Mouse (Mus musculus) urinary bladder, postnatal 4 days (tissue): ENCODE measurements at regions not wholly inside any gene's neighbourhood (a gene's known extent, or its start where the extent isn't known, plus 50 kb on each side); places are given as distances from the start of the nearest gene placed in this dataset.

Experiments
- DNase-seq, 2 experiments: peaks; one replicate each; pipeline ENCODE4 v3.0.0; 2021 to 2022; ENCODE audit warnings: low spot score in 2 of 2

GRCm38 (mm10) chr7:138640492-138641165, 205.2 kb upstream of the Ppp2r2d start:
- no peak for DNase-seq

DNA sequence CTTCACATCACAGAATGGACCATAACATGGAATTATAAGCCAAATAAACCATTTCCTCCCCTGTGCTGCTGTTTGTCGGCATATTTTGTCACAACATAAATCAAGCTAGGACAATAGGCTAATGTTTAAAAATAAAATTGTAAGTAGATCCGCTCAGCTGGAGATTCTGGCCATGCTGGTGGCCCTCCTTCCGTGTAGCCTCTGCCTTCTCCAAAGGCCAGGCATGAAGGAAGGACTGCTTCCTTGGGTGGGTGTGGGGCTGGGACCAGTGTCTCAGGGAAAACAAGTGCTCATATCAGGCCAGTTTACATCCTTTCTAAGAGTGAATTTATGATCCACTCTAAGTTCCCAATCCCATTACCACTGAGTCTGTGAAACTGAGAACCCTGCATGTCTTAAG, 206.3 kb upstream of the Ppp2r2d start:
- DNase-seq: no peak

DNA sequence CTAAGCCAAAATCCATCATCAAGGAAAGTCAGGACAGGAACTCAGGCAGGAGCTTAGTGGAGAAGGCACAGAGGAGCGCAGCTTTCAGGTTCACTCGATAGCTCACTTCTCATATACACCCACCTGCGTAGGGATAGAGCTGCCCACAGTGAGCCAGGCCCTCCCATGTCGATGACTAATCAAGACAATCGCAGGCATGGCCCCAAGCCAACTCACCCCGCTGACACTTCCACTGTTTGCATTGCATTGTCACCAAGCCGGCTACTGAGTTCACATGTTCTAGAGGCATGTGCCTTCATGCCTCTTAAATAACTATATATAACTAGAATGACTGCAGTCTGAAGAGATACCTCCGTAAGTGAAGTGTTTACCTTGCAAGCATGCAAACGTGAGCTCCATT, 219.8 kb upstream of the Ppp2r2d start:
- no peak for DNase-seq

DNA sequence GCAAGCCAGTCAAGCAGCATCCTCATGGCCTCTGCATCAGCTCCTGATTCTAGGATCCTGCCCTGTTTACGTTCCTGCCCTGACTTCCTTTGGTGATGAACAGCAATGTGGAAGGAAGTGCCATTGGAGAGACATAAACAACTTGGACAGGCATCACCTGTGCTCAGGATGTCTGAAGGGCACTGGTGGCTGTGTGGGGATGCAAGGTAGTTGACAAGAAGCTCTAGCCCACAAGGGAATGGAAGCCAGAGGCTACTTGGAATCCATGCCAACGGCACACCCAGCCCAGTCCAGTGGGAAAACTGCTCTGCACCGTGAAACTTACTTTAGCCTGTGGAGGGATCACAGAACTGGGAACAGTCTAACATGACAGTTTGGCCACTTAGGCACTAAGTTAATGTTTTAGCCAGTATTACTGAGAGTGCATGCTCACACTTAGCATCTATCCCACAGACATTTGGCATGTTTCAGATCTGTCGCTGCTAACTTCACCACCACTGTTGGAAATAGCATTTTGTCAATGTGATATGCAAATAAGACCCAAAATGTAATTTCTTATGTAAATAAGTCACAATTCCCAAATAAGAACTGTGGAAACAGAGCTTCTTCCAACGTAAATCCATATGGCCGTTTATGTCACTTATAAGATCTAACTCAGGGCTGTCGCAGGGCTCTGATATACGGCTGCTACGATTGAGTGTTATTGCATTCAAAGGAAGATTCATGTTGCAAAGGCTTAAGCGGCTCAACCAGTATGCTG, 223.5 kb upstream of the Tcerg1l start:
- peak in 1 of 2 experiments; percentile 52 for DNase-seq

DNA sequence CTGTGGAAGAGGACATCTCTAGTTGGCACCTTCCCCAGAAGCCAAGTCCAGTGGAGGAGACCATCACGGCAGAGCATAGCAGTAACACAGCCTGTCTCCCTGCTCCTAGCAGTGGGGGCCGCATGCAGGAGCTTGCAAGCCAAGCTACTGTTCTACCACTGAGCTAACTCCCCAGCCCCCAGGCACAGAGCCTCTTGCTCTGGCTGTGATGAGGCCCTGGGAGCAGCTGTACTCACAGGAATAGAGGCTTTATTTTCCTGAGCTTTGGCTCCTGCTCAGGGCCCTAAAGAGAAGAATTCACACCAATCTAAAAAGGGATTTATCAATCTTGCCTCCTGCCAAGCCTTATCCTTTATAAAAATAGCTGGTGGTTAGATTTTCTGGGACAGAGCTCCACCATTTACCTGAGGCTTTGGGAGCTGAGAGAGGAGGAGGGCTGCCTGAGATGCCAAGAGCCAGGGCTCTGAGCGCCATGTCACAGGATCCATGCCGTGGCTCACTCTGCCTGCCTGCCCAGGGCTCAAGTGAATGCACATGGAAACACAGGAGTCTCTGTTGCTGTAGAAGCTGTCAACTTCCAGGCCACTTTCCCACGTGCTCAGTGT, 222.7 kb upstream of the Tcerg1l start:
- DNase-seq: peak in 1 of 2 experiments; percentile 46

- no peak for DNase-seq
Measured at GRCm38 (mm10) chr7:138616468-138616867, 218.9 kb upstream of the Tcerg1l start.

- no peak for DNase-seq
Measured at GRCm38 (mm10) chr7:138609605-138610004, 212.1 kb upstream of the Tcerg1l start.

DNA sequence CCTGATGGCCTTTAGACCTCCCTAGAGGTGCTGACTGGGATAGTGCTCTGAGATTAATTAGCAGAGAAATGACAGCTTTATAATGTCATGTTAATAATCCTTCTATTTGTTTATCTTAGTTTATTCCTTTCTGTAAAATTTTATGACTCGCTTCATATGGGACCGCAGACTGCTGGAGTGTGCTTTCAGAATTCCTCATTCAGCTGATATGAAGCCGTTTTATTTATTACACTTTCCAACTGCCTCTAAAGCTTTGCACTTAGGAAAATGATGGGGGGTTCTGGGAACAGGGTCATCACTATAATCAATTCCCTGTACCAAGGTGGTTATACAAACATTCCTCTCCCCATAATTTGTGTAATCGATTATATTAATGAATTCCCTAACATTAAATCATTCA, 211.6 kb upstream of the Tcerg1l start:
- no peak for DNase-seq

- DNase-seq: no peak
Measured at GRCm38 (mm10) chr7:138606363-138606964, 208.9 kb upstream of the Tcerg1l start.

DNA sequence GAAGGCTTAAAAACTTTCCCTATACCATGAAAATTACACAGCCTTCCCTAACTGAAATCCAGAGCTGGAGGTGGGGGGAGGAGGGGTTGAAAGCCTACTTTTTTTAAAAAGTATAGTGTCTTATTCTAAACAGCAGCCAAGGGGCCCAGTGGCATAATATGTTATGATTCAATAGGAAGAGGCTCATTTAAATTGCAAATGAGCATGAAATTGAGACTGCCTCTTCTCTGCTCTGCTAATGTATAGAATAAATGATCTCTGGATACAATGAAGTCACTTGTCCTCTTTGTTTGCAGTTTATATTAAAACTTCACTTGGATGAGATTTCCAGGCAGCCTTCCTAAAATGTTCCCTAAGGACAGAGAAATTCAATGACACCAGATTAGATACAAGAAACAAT, 208.4 kb upstream of the Tcerg1l start:
- DNase-seq: no peak

- no peak for DNase-seq
Measured at GRCm38 (mm10) chr7:138601749-138602148, 204.2 kb upstream of the Tcerg1l start.

DNA sequence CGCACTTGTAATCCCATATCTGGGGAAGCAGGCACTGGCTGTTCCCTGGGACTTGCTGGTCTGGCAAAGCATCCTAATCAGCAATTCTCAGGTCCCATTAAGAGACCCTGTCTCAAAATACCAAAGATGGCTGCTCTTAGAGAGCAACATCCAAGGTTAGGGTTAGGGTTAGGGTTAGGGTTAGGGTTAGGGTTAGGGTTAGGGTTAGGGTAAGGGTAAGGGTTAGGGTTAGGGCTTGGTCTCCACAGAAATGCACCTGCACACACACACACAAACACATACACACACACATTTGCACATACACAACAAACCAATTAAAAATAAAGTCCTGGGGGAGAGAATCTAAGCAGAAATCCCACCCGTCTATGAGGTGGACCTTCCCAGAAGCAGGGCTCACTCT, 195.8 kb upstream of the Tcerg1l start:
- DNase-seq: no peak

DNA sequence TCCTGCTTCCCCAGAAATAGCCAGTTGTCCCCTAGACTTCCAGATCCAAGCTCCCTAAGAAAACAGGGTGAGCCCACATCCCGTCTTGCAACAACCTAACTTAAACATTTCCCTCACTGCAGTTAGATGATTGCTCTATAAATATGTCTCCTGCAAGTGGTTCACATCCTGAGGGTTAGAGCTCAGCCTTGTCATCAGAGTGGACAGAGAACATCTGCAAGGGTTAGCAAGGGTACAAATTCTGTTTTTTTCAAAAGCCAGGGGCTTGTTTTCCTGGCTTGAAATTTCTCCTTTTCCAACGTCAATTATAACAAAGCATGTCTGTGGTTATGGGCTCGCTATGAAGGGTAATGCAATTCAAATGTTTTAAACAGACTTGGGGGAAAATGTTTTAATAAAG, 169.8 kb upstream of the Tcerg1l start:
- DNase-seq: no peak

DNA sequence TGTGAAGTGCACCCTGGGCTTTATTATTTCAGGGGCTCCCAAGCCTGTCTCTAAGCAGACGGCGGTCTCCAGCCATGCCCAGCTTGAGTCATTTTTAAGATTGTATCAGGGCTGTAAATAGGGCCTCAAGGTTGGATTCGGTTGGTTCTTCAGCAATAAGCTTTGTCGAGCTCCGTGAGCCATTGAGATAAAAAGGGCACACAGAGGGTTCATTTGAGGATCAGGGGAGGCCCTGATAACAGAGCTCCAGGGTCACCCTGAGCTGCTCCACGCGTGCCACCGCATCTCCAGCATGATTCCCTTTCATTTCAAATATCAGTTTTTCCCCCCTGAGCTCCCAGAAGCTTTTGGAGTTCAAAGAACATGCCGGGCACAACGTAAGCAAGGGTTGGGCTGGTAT, 154.1 kb upstream of the Tcerg1l start:
- DNase-seq: no peak

GRCm38 (mm10) chr7:138547881-138548280, 150.4 kb upstream of the Tcerg1l start:
- DNase-seq: no peak

- no peak for DNase-seq
Measured at GRCm38 (mm10) chr7:138538048-138538831, 140.7 kb upstream of the Tcerg1l start.

- no peak for DNase-seq
Measured at GRCm38 (mm10) chr7:138526143-138526542, 128.6 kb upstream of the Tcerg1l start.

- DNase-seq: no peak
Measured at GRCm38 (mm10) chr7:138524936-138525335, 127.4 kb upstream of the Tcerg1l start.

- no peak for DNase-seq
Measured at GRCm38 (mm10) chr7:138514171-138514570, 116.6 kb upstream of the Tcerg1l start.

- DNase-seq: no peak
Measured at GRCm38 (mm10) chr7:138505205-138505604, 107.7 kb upstream of the Tcerg1l start.

DNA sequence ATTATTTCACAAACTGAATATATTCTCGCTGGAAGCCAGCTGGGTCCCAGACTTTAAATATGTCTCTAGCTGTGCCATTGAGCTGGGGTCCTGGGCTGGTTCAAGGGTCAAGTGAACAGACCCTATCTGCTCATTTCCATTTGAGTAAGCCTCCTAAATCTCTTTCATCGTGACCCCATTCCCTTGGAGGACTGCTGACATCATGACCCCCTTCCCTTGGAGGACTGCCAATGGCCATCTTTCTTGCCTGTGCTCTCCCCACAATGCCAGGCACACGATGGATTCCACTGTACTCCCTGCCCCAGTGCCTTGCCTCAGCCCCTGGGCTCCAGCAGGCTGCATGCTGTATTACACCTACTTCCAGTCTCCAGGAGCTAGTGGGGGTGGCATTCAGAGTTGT, 106.5 kb upstream of the Tcerg1l start:
- DNase-seq: no peak

- DNase-seq: no peak
Measured at GRCm38 (mm10) chr7:138503016-138503415, 105.5 kb upstream of the Tcerg1l start.
